Comparison of ENCODE assay signal across 8 mouse cellular contexts in genomic region chr5:144964465-144964864, GRCm38 (mm10). TPM values are rescaled to one million over a fixed set of nuclear protein-coding genes. Genes with fewer than 3 reads are reported as not detected.
DNase-seq lines count a peak whose midpoint lies in the region; ATAC-seq and TF ChIP-seq lines count a peak whose summit lies in the region.

No protein-coding gene starts in this region.

- H3K27ac ChIP-seq in kidney, adult 2 months (ENCODE audit: insufficient read depth, low read depth, low read length) = no peak overlapping the region
- no peak overlapping the region for H3K27ac ChIP-seq in brown adipose tissue, adult 24 weeks (replicated peaks; ENCODE audit: low read depth, low read length)
- peak overlapping the region; percentile 53; the same call in 1 of the 2 replicates for H3K27ac ChIP-seq in hindbrain, embryonic 12.5 days
- 0 out of 2 replicates have a peak overlapping the region, but pooled peaks have one; percentile 17 for H3K27ac ChIP-seq in midbrain, embryonic 13.5 days

- H3K9me3 ChIP-seq in hindbrain, embryonic 12.5 days (replicated peaks) = no peaks in the 10 kb centered on the region
- H3K9me3 ChIP-seq in midbrain, embryonic 13.5 days = no peaks in the 10 kb centered on the region

- H3K27me3 ChIP-seq in kidney, adult 2 months (replicated peaks; ENCODE audit: control insufficient read depth, insufficient read depth, low read length) = no peaks in the 10 kb centered on the region
- H3K27me3 ChIP-seq in hindbrain, embryonic 12.5 days = peaks cover 8% of the 10 kb centered on the region
- peaks cover 5% of the 10 kb centered on the region; the same call in 1 of the 2 replicates for H3K27me3 ChIP-seq in midbrain, embryonic 13.5 days

- TF ChIP-seq POLR2A in kidney, adult 2 months (IDR thresholded peaks at IDR 0.05; ENCODE audit: low read depth, low read length) = no peak

- peaks cover 8% of the 10 kb centered on the region for H3K4me1 ChIP-seq in kidney, adult 2 months (ENCODE audit: control insufficient read depth, insufficient read depth, low read length)
- H3K4me1 ChIP-seq in brown adipose tissue, adult 24 weeks (ENCODE audit: control insufficient read depth, insufficient read depth, insufficient read length, low read length) = peaks cover 24% of the 10 kb centered on the region
- peaks cover 40% of the 10 kb centered on the region for H3K4me1 ChIP-seq in hindbrain, embryonic 12.5 days
- peaks cover 50% of the 10 kb centered on the region for H3K4me1 ChIP-seq in midbrain, embryonic 13.5 days (replicated peaks)

- no peak for DNase-seq in kidney, adult 2 months
- no peak for DNase-seq in kidney, postnatal 36 days
- DNase-seq in embryo, embryonic 11 days = no peak
- DNase-seq in right cerebral cortex, adult 18-20 months = no peak
- DNase-seq in layer of hippocampus, adult 8-10 months (ENCODE audit: low spot score in 2 of 2) = no peak

- no peak for TF ChIP-seq CTCF in kidney, adult 2 months (conservative IDR thresholded peaks at IDR 0.05; ENCODE audit: insufficient read depth, insufficient read length, low read depth, low read length)

- WGBS in kidney, adult 2 months = 48% methylated on average over 8 of the region's 8 CpGs
- 34% methylated on average over 7 of the region's 8 CpGs for WGBS in hindbrain, embryonic 12.5 days
- 26% methylated on average over 8 of the region's 8 CpGs for WGBS in midbrain, embryonic 13.5 days

- peak; percentile 61 for ATAC-seq in hindbrain, embryonic 12.5 days (ENCODE audit: low FRiP score)
- ATAC-seq in midbrain, embryonic 13.5 days = peak; percentile 77

- peak overlapping the region; percentile 81 for H3K4me2 ChIP-seq in hindbrain, embryonic 12.5 days (replicated peaks)
- H3K4me2 ChIP-seq in midbrain, embryonic 13.5 days (replicated peaks) = peak overlapping the region; percentile 72

- no peaks in the 10 kb centered on the region for H3K36me3 ChIP-seq in kidney, adult 2 months (ENCODE audit: control insufficient read depth, insufficient read depth, low read length)
- no peaks in the 10 kb centered on the region for H3K36me3 ChIP-seq in hindbrain, embryonic 12.5 days
- H3K36me3 ChIP-seq in midbrain, embryonic 13.5 days = no peaks in the 10 kb centered on the region

- H3K4me3 ChIP-seq in kidney, adult 2 months (ENCODE audit: insufficient read depth, low read depth, low read length) = peak overlapping the region; percentile 83; the same call in 1 of the 2 replicates
- peak overlapping the region; percentile 42; the same call in 1 of the 2 replicates for H3K4me3 ChIP-seq in brown adipose tissue, adult 24 weeks (ENCODE audit: insufficient read depth, low read depth, low read length)
- H3K4me3 ChIP-seq in hindbrain, embryonic 12.5 days = peak overlapping the region; percentile 87
- H3K4me3 ChIP-seq in midbrain, embryonic 13.5 days (replicated peaks) = peak overlapping the region; percentile 88

- no peak overlapping the region for H3K9ac ChIP-seq in hindbrain, embryonic 12.5 days
- peak overlapping the region; percentile 25; the same call in 1 of the 2 replicates for H3K9ac ChIP-seq in midbrain, embryonic 13.5 days (replicated peaks)

RNA-seq across cellular contexts. Expression of gene Smurf1, which starts 1.2 kb away (rescaled TPM):
- 14.4 and 16.1 TPM in 2 replicates for polyA plus RNA-seq in kidney, adult 2 months (2012; rRNA removed)
- 12.2 and 15.7 TPM in 2 replicates for polyA plus RNA-seq in brown adipose tissue, adult 24 weeks (2012; ENCODE audit: insufficient read depth, insufficient read length, missing spikeins)
- 32.6 and 33.3 TPM in 2 replicates for polyA plus RNA-seq in hindbrain, embryonic 12.5 days (2016; fragmentation: Nextera tagmentation; extraction: Ambion mirVana)
- polyA plus RNA-seq in midbrain, embryonic 13.5 days (2015; fragmentation: Nextera tagmentation; extraction: Ambion mirVana) = 26.9 and 32.2 TPM in 2 replicates
- total RNA-seq in layer of hippocampus, adult 8-10 months (2022) = 10 to 100 TPM; 29.7 to 35.4 (median 31.0) TPM

Comparison
In these comparisons a context has a peak if more than half of its experiments do, and no peak if none do; other contexts are left out.
1. H3K27ac ChIP-seq: peak in hindbrain, embryonic 12.5 days (single experiment) and midbrain, embryonic 13.5 days (single experiment); none in kidney, adult 2 months (single experiment) and brown adipose tissue, adult 24 weeks (single experiment).
2. Peak in every context shown above with its lines, with median percentiles within 50 percentile points of each other: H3K4me3 ChIP-seq.